Mouse (Mus musculus) kidney, adult 2 months (tissue): ENCODE measurements around the gene Gosr1.

Experiments
- CTCF ChIP-seq: fragments of 200-500 bp; conservative IDR thresholded peaks from 2 replicates; pipeline ENCODE4 v1.5.1; 2011; ENCODE audit warnings: low read depth, mild to moderate bottlenecking, control low read depth, low read length, moderate library complexity, mixed read lengths; ENCODE audit not compliant: insufficient read depth, insufficient read length
- POLR2A ChIP-seq: fragments of 200-500 bp; IDR thresholded peaks from one replicate; pipeline ENCODE4 v1.6.1; 2011; ENCODE audit warnings: low read depth, low read length, control low read depth

GRCm38 (mm10) chr11:76807007-76807679, 43.8 kb upstream of the Gosr1 start:
- TF ChIP-seq CTCF (no peak), POLR2A (no peak)
